Mouse (Mus musculus): ENCODE data around the gene C130050O18Rik. TPM values are rescaled to one million over a fixed set of nuclear protein-coding genes. Genes with fewer than 3 reads are reported as not detected.

C130050O18Rik gene
- total and polyA plus RNA-seq, 2 experiments: 0.18 to 1.6 TPM

DNA sequence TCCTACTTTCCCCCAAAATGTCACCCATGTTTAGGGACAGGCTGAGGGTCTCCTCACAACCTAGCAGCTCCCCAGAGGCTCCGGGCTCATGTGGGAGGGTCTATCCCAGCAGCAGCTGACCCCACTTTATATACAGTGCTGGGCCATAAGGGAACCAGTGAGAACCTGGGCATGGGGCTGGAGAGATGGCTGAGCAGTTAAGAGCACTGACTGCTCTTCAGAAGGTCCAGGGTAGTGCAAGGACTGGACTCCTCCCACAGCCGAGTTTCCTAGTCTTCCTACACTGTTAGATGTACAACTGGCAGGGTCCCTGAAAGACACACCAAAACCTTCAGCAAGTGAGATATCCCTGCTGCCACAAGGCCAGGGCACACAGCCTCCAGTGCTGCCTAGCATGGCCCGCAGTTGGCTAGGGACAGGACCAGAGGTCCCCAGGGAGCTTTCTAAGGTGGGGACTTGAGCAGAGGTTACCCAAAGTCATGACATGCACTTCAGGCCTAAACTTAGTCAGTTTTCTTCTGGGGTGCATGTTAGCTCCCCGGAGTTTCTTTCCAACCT is 7.6 kb upstream of the C130050O18Rik start:
- Histone ChIP-seq H3K9ac (ENCODE audit: low read depth, low read length) (no peak overlapping the region), H3K4me3 (ENCODE audit: insufficient read depth, low read depth, low read length) (no peak overlapping the region), H3K79me2 (ENCODE audit: control insufficient read depth, insufficient read depth, low read length) (peaks cover 4% of the 10 kb centered on the region), H3K27ac (replicated peaks; ENCODE audit: insufficient read depth, low read depth, low read length) (no peak overlapping the region), H3K36me3 (ENCODE audit: control insufficient read depth, insufficient read depth, low read length) (peaks cover 1% of the 10 kb centered on the region; the same call in 1 of the 2 replicates), H3K27me3 (ENCODE audit: control insufficient read depth, insufficient read depth, low read length) (no peaks in the 10 kb centered on the region), H3K4me1 (ENCODE audit: control insufficient read depth, insufficient read depth, low read length) (peaks cover 11% of the 10 kb centered on the region)
- DNase-seq (ENCODE audit: extremely low read depth, low read depth, low spot score): no peak
- no peak for TF ChIP-seq CTCF (IDR thresholded peaks at IDR 0.05; ENCODE audit: low read depth, low read length)
- no peak for TF ChIP-seq POLR2A (IDR thresholded peaks at IDR 0.05; ENCODE audit: extremely low read depth, insufficient read depth, low read length)
- 80% methylated on average over 4 of the region's 4 CpGs for WGBS

DNA sequence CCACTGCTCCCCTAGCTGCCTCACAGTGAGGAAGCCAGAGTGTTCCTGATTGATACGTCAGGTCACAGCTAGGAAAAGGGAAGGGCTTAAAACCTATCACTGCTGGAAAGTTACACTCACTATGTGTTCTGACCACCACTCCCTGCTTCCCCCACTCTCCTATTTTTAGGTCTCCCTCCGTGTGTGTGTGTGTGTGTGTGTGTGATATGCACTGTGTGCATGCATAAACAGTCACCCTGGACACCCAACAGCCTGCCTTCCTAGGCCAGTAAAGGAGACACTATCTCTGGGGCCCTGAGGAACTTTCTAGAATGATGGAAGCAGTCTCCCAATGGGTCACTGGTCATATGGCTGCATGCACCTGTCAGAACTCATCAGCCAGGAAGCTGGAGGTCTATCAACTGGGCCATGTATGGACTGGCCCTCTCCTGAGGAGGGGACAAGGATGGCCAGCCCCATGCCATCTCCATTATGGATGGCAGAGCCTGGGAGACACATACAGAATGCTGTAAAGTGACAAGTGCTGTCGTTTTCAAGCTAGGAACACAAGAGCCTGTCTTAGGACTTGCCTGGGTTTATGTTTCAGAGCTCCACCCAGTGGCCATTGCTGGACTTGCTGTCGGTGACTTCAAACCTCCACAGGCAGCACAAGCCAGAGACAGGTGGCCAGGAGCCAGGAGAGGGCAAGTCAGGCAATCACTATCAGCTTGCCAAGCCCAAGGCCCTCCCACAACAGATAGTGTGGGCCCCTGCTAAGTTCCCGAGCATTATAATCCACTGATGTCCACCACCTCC is 6.9 kb upstream of the C130050O18Rik start:
- peaks cover 8% of the 10 kb centered on the region for H3K4me1 ChIP-seq (ENCODE audit: control insufficient read depth, insufficient read depth, low read length)
- peak overlapping the region; percentile 19 for H3K27ac ChIP-seq (replicated peaks; ENCODE audit: insufficient read depth, low read depth, low read length)
- no peak overlapping the region for H3K9ac ChIP-seq (ENCODE audit: low read depth, low read length)
- H3K27me3 ChIP-seq (ENCODE audit: control insufficient read depth, insufficient read depth, low read length): no peaks in the 10 kb centered on the region
- TF ChIP-seq CTCF (IDR thresholded peaks at IDR 0.05; ENCODE audit: low read depth, low read length) (peak; percentile 91), POLR2A (IDR thresholded peaks at IDR 0.05; ENCODE audit: extremely low read depth, insufficient read depth, low read length) (no peak)
- 29% methylated on average over 5 of the region's 5 CpGs for whole genome bisulfite sequencing
- DNase-seq (ENCODE audit: extremely low read depth, low read depth, low spot score): peak; percentile 96
- H3K36me3 ChIP-seq (ENCODE audit: control insufficient read depth, insufficient read depth, low read length): no peaks in the 10 kb centered on the region; the same call in 1 of the 2 replicates
- H3K4me3 ChIP-seq (ENCODE audit: insufficient read depth, low read depth, low read length): no peak overlapping the region
- H3K79me2 ChIP-seq (ENCODE audit: control insufficient read depth, insufficient read depth, low read length): no peaks in the 10 kb centered on the region

DNA sequence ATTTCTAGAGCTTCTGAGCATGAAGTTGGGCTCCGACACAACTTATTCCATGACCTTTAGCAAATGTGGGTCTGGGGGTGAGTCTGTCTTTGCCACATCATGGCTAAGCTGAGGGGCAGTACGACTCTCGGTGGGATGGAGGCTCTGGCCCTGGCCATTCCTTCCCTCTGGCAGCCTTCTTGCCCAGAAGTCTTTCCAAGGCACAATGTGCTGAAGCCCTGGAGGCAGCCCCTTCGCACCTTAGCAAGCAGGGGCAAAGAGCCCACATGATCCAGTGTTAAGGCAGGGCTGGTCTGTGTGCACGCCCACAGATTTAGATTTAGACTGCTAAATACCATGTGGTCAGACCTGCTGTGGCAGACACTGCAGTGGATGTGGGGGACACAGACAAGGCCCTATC is 6.3 kb upstream of the C130050O18Rik start:
- no peaks in the 10 kb centered on the region for H3K79me2 ChIP-seq (ENCODE audit: control insufficient read depth, insufficient read depth, low read length)
- TF ChIP-seq CTCF (IDR thresholded peaks at IDR 0.05; ENCODE audit: low read depth, low read length) (no peak), POLR2A (IDR thresholded peaks at IDR 0.05; ENCODE audit: extremely low read depth, insufficient read depth, low read length) (no peak)
- H3K9ac ChIP-seq (ENCODE audit: low read depth, low read length): peak overlapping the region; percentile 2; the same call in 1 of the 2 replicates
- no peaks in the 10 kb centered on the region for H3K27me3 ChIP-seq (ENCODE audit: control insufficient read depth, insufficient read depth, low read length)
- no peak for DNase-seq (ENCODE audit: extremely low read depth, low read depth, low spot score)
- H3K4me3 ChIP-seq (ENCODE audit: insufficient read depth, low read depth, low read length): no peak overlapping the region
- H3K27ac ChIP-seq (replicated peaks; ENCODE audit: insufficient read depth, low read depth, low read length): no peak overlapping the region
- peaks cover 8% of the 10 kb centered on the region for H3K4me1 ChIP-seq (ENCODE audit: control insufficient read depth, insufficient read depth, low read length)
- 62% methylated on average over 5 of the region's 5 CpGs for WGBS
- H3K36me3 ChIP-seq (ENCODE audit: control insufficient read depth, insufficient read depth, low read length): no peaks in the 10 kb centered on the region

DNA sequence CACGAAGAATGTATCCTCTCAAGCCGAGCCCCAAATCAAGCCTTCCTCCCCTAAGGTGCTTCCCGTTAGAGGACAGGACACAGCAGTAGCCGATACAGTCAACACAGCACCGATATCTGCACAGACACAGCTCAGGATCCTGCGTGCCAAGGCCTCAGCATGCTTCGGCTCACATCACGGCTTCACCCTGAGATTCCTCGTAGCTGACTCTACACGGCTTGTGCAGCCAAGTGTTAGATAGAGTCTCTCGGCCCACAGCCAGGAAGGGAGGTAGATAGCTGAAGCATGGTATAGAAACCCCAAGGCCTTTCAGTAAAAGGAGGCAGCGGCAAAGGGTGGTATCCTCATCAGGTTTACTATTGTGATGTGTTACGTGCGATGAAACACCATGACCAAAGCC is 5.1 kb upstream of the C130050O18Rik start:
- Histone ChIP-seq H3K9ac (ENCODE audit: low read depth, low read length) (no peak overlapping the region), H3K4me1 (ENCODE audit: control insufficient read depth, insufficient read depth, low read length) (peaks cover 8% of the 10 kb centered on the region), H3K4me3 (ENCODE audit: insufficient read depth, low read depth, low read length) (no peak overlapping the region), H3K27me3 (ENCODE audit: control insufficient read depth, insufficient read depth, low read length) (no peaks in the 10 kb centered on the region), H3K36me3 (ENCODE audit: control insufficient read depth, insufficient read depth, low read length) (no peaks in the 10 kb centered on the region), H3K79me2 (ENCODE audit: control insufficient read depth, insufficient read depth, low read length) (no peaks in the 10 kb centered on the region), H3K27ac (replicated peaks; ENCODE audit: insufficient read depth, low read depth, low read length) (no peak overlapping the region)
- DNase-seq (ENCODE audit: extremely low read depth, low read depth, low spot score): no peak
- WGBS: 93% methylated on average over 14 of the region's 14 CpGs
- TF ChIP-seq CTCF (IDR thresholded peaks at IDR 0.05; ENCODE audit: low read depth, low read length) (no peak), POLR2A (IDR thresholded peaks at IDR 0.05; ENCODE audit: extremely low read depth, insufficient read depth, low read length) (no peak)

DNA sequence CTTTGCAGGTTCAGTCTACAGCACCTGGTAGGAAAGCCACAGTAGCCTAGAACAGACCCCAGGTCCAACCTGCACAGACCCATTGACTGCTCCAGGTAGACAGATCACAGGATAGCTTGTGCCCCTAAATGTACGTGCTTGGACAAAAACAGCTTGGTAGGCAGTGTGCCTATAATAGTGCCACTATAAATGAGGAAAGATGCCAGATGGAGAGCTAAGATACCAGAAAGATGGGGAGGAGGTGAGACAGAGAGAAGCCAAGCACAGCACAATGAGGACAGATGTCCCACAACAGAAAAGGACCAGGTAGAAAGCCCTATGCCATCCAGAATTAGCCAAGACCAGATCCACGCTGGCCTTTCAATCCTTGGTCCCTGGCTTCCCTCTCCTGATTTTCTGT is 3.0 kb upstream of the C130050O18Rik start:
- 78% methylated on average over 2 of the region's 2 CpGs for WGBS
- H3K4me1 ChIP-seq (ENCODE audit: control insufficient read depth, insufficient read depth, low read length): peaks cover 8% of the 10 kb centered on the region
- no peaks in the 10 kb centered on the region for H3K27me3 ChIP-seq (ENCODE audit: control insufficient read depth, insufficient read depth, low read length)
- no peak for DNase-seq (ENCODE audit: extremely low read depth, low read depth, low spot score)
- TF ChIP-seq POLR2A (IDR thresholded peaks at IDR 0.05; ENCODE audit: extremely low read depth, insufficient read depth, low read length) (no peak), CTCF (IDR thresholded peaks at IDR 0.05; ENCODE audit: low read depth, low read length) (no peak)
- no peak overlapping the region for H3K27ac ChIP-seq (replicated peaks; ENCODE audit: insufficient read depth, low read depth, low read length)
- no peak overlapping the region for H3K9ac ChIP-seq (ENCODE audit: low read depth, low read length)
- no peak overlapping the region for H3K4me3 ChIP-seq (ENCODE audit: insufficient read depth, low read depth, low read length)
- H3K79me2 ChIP-seq (ENCODE audit: control insufficient read depth, insufficient read depth, low read length): no peaks in the 10 kb centered on the region
- no peaks in the 10 kb centered on the region for H3K36me3 ChIP-seq (ENCODE audit: control insufficient read depth, insufficient read depth, low read length)
